Mouse (Mus musculus): ENCODE results near the gene Sema3b. TPM values are rescaled to one million over a fixed set of nuclear protein-coding genes. Genes with fewer than 3 reads are reported as not detected.

Sema3b gene
- polyA plus RNA-seq (2014; fragmentation: Nextera tagmentation; extraction: Ambion mirVana), result 18.0 and 18.2 TPM in 2 replicates

DNA sequence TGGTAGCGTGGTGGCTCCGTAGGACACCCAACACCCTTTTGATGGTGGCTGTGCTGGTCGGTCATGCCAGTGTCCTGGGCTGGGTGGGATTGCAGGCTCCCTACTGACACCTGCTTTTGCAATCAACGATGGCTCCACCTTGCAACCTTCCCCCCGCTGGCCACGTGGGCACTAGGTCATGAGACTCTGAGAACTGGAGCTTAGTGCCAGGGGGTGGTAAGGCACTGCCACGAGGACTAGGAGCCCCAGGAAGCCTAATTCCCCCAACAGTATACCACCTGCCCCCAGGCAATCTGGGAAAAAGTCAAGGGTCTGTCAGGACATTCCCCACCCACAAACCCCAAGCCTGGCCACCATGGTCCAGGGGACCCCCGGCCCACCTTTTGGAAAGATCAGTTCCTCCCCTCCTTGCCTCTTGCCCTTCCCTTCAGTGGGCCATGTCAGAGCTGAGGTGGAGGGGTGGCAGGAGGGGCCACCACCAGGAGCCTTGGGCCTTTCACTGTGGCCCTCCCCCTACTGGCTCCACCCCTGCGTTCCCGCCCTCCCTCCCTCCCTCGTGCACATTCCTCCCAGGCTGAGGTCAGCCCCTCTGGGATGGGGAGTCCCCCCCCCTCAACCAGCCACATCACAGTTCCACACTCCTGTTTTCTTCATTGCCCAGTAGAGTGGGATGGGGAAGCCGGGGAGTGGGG lies at the start of gene Sema3b:
Gene Sema3b, minus strand, starts transcription at position 489 of the 692 bp plus-strand sequence.
- no peak for DNase-seq (ENCODE audit: low spot score)
- Histone ChIP-seq H3K27me3 (replicated peaks; ENCODE audit: control insufficient read depth, insufficient read depth, low read length) (no peaks in the 10 kb centered on the region), H3K9ac (ENCODE audit: low read depth, low read length) (0 out of 2 replicates have a peak within 1 kb of the TSS, but pooled peaks have one; percentile 34), H3K27ac (replicated peaks; ENCODE audit: low read depth, low read length) (peak within 1 kb of the TSS; percentile 16; the same call in 1 of the 2 replicates), H3K9me3 (ENCODE audit: control insufficient read depth, low read length) (no peaks in the 10 kb centered on the region), H3K4me1 (ENCODE audit: control insufficient read depth, insufficient read depth, low read length) (peaks cover 53% of the 10 kb centered on the region), H3K36me3 (ENCODE audit: control insufficient read depth, insufficient read depth, low read length) (peaks cover 3% of the 10 kb centered on the region; the same call in 1 of the 2 replicates), H3K4me3 (ENCODE audit: low read depth, low read length) (no peak within 1 kb of the TSS), H3K4me2 (ENCODE audit: low read depth, low read length) (peak within 1 kb of the TSS; percentile 23; the same call in 1 of the 2 replicates)
- WGBS, result 45% methylated on average over 11 of the region's 12 CpGs
- no peak for ATAC-seq (ENCODE audit: low read depth)

DNA sequence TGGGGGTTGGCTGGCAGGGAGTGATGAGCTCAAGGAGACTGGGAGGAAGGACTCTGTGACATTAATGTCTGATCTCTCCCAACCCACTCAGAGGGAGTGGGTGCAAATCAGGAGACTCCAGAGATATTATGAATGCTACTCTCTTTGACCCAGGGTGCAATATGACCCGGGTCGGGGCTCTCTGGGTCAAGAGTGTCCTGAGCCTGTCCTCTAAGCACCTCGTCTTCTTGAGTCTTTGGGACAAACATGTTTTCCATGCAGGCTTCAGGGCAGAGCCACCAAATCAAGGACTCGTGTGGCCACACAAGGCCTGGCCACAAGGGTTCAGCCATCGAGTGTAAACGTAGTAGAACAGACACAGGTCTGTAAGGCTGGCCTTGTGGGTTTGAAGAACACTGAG lies 49.1 kb upstream of the Sema3b start:
- Histone ChIP-seq H3K27me3 (replicated peaks; ENCODE audit: control insufficient read depth, insufficient read depth, low read length) (no peaks in the 10 kb centered on the region; the same call in 1 of the 2 replicates), H3K9ac (ENCODE audit: low read depth, low read length) (no peak overlapping the region), H3K4me1 (ENCODE audit: control insufficient read depth, insufficient read depth, low read length) (no peaks in the 10 kb centered on the region), H3K9me3 (ENCODE audit: control insufficient read depth, low read length) (no peaks in the 10 kb centered on the region), H3K36me3 (ENCODE audit: control insufficient read depth, insufficient read depth, low read length) (no peaks in the 10 kb centered on the region), H3K27ac (replicated peaks; ENCODE audit: low read depth, low read length) (no peak overlapping the region), H3K4me2 (ENCODE audit: low read depth, low read length) (no peak overlapping the region), H3K4me3 (ENCODE audit: low read depth, low read length) (no peak overlapping the region)
- ATAC-seq (ENCODE audit: low read depth), result no peak
- DNase-seq (ENCODE audit: low spot score), result no peak
- WGBS, result 86% methylated on average over 6 of the region's 6 CpGs

DNA sequence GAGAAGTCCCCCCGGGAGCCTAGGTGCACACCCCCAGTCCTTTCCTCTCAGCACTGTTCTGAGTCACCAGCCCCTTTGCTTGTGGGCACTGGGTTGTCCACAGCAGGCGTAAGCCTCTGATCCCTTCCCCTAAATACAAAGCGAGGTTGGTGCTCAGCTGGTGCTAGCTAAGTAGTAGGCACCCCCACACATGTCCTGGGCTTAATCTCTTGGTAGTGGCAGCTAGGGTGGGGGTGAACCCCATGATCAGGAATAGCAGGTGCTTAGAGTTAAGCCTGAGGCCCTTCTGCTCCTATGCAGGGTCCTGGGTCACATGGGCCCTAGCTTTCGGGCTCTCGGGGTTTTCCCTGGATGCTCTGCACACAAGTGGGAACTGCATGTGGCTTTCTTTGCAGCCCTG lies 48.1 kb upstream of the Sema3b start:
- no peak for DNase-seq (ENCODE audit: low spot score)
- Histone ChIP-seq H3K4me1 (ENCODE audit: control insufficient read depth, insufficient read depth, low read length) (no peaks in the 10 kb centered on the region), H3K9ac (ENCODE audit: low read depth, low read length) (no peak overlapping the region), H3K27ac (replicated peaks; ENCODE audit: low read depth, low read length) (no peak overlapping the region), H3K4me2 (ENCODE audit: low read depth, low read length) (no peak overlapping the region), H3K36me3 (ENCODE audit: control insufficient read depth, insufficient read depth, low read length) (no peaks in the 10 kb centered on the region), H3K9me3 (ENCODE audit: control insufficient read depth, low read length) (no peaks in the 10 kb centered on the region), H3K27me3 (replicated peaks; ENCODE audit: control insufficient read depth, insufficient read depth, low read length) (no peaks in the 10 kb centered on the region; the same call in 1 of the 2 replicates), H3K4me3 (ENCODE audit: low read depth, low read length) (no peak overlapping the region)
- ATAC-seq (ENCODE audit: low read depth), result no peak
- 84% methylated on average over 5 of the region's 5 CpGs for WGBS

DNA sequence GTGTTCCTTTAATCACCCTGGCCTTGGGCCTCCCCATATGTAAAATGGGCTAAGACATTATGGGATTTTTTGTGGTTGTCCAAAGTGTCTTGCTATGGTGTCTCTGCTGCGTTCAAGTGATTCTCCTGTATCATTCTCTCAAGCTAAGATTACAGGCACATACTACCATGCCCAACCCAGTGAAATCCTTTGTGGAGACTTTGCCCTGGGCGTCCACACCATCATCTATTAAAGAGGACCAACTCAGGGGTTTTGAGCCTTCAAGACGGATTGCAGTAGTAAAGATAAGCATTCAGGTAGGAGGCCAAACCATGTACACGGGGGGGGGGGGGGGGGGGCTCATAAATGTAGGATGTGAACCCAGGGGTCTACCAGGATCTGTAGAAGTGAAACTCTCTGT lies 45.6 kb upstream of the Sema3b start:
- H3K9me3 ChIP-seq (ENCODE audit: control insufficient read depth, low read length), result no peaks in the 10 kb centered on the region
- DNase-seq (ENCODE audit: low spot score), result no peak
- H3K27me3 ChIP-seq (replicated peaks; ENCODE audit: control insufficient read depth, insufficient read depth, low read length), result no peaks in the 10 kb centered on the region
- H3K4me1 ChIP-seq (ENCODE audit: control insufficient read depth, insufficient read depth, low read length), result peaks cover 15% of the 10 kb centered on the region; the same call in 1 of the 2 replicates
- no peak overlapping the region for H3K9ac ChIP-seq (ENCODE audit: low read depth, low read length)
- H3K4me3 ChIP-seq (ENCODE audit: low read depth, low read length), result no peak overlapping the region
- ATAC-seq (ENCODE audit: low read depth), result no peak
- no peak overlapping the region for H3K27ac ChIP-seq (replicated peaks; ENCODE audit: low read depth, low read length)
- WGBS, result 72% methylated on average over 4 of the region's 4 CpGs
- no peaks in the 10 kb centered on the region for H3K36me3 ChIP-seq (ENCODE audit: control insufficient read depth, insufficient read depth, low read length)
- no peak overlapping the region for H3K4me2 ChIP-seq (ENCODE audit: low read depth, low read length)

DNA sequence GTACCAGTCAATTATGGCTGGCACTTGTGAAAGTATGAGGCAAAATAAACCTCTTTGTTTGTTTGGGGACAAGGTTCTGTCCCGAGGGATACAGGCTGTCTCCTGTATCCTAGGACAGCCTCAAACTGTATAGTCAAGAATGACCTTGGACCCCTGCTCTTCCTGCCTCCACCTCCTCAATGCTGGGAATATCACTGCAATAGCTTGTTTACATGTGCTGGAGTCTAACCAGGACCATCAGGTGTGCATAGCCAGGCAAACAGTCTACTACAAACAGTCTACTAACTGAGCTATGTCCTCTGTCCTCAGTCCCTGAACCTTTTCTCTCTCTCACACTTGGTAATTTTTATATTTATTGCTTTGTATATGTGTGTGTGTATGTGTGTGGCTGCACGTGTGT lies 44.4 kb upstream of the Sema3b start:
- Histone ChIP-seq H3K4me2 (ENCODE audit: low read depth, low read length) (no peak overlapping the region), H3K9me3 (ENCODE audit: control insufficient read depth, low read length) (no peaks in the 10 kb centered on the region), H3K4me3 (ENCODE audit: low read depth, low read length) (no peak overlapping the region), H3K9ac (ENCODE audit: low read depth, low read length) (no peak overlapping the region), H3K36me3 (ENCODE audit: control insufficient read depth, insufficient read depth, low read length) (no peaks in the 10 kb centered on the region), H3K4me1 (ENCODE audit: control insufficient read depth, insufficient read depth, low read length) (peaks cover 15% of the 10 kb centered on the region; the same call in 1 of the 2 replicates), H3K27me3 (replicated peaks; ENCODE audit: control insufficient read depth, insufficient read depth, low read length) (no peaks in the 10 kb centered on the region), H3K27ac (replicated peaks; ENCODE audit: low read depth, low read length) (no peak overlapping the region)
- WGBS, result 83% methylated on average over 2 of the region's 2 CpGs
- no peak for DNase-seq (ENCODE audit: low spot score)
- no peak for ATAC-seq (ENCODE audit: low read depth)

DNA sequence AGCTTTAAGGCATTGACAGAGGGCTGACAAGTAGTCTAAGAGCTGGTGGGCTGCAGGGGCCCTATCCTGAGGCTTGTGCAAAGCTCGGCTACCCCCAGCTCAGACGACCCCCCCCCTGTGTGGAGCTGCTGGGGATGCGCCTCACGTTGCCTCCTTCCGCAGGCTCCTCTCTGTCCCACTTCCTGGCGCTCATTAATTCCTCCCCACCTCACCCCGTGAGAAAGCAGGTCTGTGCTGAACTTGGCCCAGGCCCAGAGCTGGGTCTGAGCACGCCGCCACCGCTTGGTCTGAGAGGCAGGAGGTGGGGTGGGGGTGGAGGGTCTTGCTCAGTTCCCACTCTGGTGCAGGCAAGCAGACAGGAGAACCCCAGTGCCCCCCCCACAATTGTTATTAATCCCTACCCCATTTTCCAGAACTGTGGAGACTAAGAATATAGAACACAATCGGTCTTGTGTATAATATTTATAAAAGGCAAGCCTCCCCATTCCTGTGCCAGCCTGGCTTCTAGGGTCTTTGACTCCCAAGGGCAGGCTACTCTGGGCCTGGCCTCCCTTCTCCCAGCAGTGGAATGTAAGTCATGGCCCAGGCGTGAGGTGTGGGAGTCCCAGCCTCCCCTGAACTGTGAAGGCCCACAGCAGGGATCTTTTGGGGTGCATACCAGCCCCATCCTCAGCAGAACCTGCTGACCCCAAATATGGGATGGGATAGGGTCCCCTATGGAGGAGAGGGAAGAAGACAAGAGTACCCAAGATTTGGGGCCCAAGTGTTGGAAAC lies 41.9 kb upstream of the Sema3b start:
- peak; percentile 50 for ATAC-seq (ENCODE audit: low read depth)
- Histone ChIP-seq H3K4me3 (ENCODE audit: low read depth, low read length) (no peak overlapping the region), H3K4me2 (ENCODE audit: low read depth, low read length) (no peak overlapping the region), H3K9me3 (ENCODE audit: control insufficient read depth, low read length) (no peaks in the 10 kb centered on the region), H3K9ac (ENCODE audit: low read depth, low read length) (no peak overlapping the region), H3K4me1 (ENCODE audit: control insufficient read depth, insufficient read depth, low read length) (peaks cover 15% of the 10 kb centered on the region; the same call in 1 of the 2 replicates), H3K27ac (replicated peaks; ENCODE audit: low read depth, low read length) (no peak overlapping the region; the same call in 1 of the 2 replicates), H3K27me3 (replicated peaks; ENCODE audit: control insufficient read depth, insufficient read depth, low read length) (no peaks in the 10 kb centered on the region), H3K36me3 (ENCODE audit: control insufficient read depth, insufficient read depth, low read length) (no peaks in the 10 kb centered on the region)
- no peak for DNase-seq (ENCODE audit: low spot score)
- WGBS, result 24% methylated on average over 12 of the region's 12 CpGs

DNA sequence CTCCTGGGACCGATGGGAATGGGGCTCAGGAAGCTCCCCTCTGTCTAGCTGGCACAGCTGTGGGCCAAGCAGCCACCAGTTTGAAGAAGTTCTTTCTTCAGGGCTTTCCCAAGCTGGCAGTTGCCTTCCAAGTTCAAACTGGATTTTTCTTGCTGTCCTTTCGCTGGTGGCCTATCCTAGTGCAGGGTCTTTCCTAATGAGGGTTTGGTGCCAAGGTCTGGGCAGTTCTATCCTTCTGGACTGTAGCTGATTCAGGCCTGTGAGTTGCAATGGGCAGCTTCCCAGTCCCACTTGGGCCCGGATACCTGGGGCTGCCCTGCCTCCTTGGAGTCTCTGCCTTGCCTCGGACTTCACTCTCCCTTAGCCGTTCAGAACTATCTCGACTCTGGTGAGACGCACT lies 41.2 kb upstream of the Sema3b start:
- Histone ChIP-seq H3K9ac (ENCODE audit: low read depth, low read length) (no peak overlapping the region), H3K36me3 (ENCODE audit: control insufficient read depth, insufficient read depth, low read length) (no peaks in the 10 kb centered on the region), H3K9me3 (ENCODE audit: control insufficient read depth, low read length) (no peaks in the 10 kb centered on the region), H3K4me1 (ENCODE audit: control insufficient read depth, insufficient read depth, low read length) (peaks cover 15% of the 10 kb centered on the region; the same call in 1 of the 2 replicates), H3K4me3 (ENCODE audit: low read depth, low read length) (no peak overlapping the region), H3K27ac (replicated peaks; ENCODE audit: low read depth, low read length) (no peak overlapping the region), H3K4me2 (ENCODE audit: low read depth, low read length) (no peak overlapping the region), H3K27me3 (replicated peaks; ENCODE audit: control insufficient read depth, insufficient read depth, low read length) (no peaks in the 10 kb centered on the region)
- ATAC-seq (ENCODE audit: low read depth), result no peak
- no peak for DNase-seq (ENCODE audit: low spot score)
- 60% methylated on average over 7 of the region's 7 CpGs for WGBS

DNA sequence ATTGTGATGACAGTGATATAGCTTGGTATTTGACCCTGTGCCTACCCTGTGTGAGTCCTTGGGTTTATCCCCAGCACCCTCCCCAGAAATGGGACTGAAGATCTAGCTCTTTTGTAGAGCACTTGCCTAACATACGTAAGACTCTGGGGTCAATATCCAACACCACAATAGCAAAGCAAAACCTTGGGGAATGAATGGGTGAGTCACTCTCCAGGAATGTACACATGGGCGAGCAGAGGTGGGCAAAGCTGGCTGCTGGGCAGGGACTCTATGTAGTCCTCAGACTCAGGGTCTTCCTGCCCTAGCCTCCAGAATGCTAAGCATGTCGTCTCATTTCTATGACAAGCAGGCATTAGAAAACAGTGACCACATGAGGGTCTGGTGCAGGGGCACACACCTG lies 39.7 kb upstream of the Sema3b start:
- H3K9me3 ChIP-seq (ENCODE audit: control insufficient read depth, low read length), result no peaks in the 10 kb centered on the region
- no peaks in the 10 kb centered on the region for H3K36me3 ChIP-seq (ENCODE audit: control insufficient read depth, insufficient read depth, low read length)
- WGBS, result 59% methylated on average over 3 of the region's 3 CpGs
- no peaks in the 10 kb centered on the region for H3K27me3 ChIP-seq (replicated peaks; ENCODE audit: control insufficient read depth, insufficient read depth, low read length)
- no peak overlapping the region for H3K27ac ChIP-seq (replicated peaks; ENCODE audit: low read depth, low read length)
- ATAC-seq (ENCODE audit: low read depth) (no peak), DNase-seq (ENCODE audit: low spot score) (no peak)
- H3K9ac ChIP-seq (ENCODE audit: low read depth, low read length), result no peak overlapping the region
- H3K4me3 ChIP-seq (ENCODE audit: low read depth, low read length), result no peak overlapping the region
- no peak overlapping the region for H3K4me2 ChIP-seq (ENCODE audit: low read depth, low read length)
- H3K4me1 ChIP-seq (ENCODE audit: control insufficient read depth, insufficient read depth, low read length), result peaks cover 17% of the 10 kb centered on the region; the same call in 1 of the 2 replicates

Measured in embryonic facial prominence, embryonic 14.5 days (tissue).